In genomic region chr13:31960514-31960913, GRCm38 (mm10) we compare ENCODE assay signal across 20 mouse cellular contexts.
DNase-seq lines count a peak whose midpoint lies in the region; ATAC-seq and TF ChIP-seq lines count a peak whose summit lies in the region.
"Had no signal": no experiment of that assay in that cellular context is flagged by ENCODE, and none has a peak within 500 bp of the region (broad histone marks: within the 10 kb centered on the region; RNA-seq: fewer than 3 reads in every experiment).

No protein-coding gene starts in this region.

- no peaks in the 10 kb centered on the region for H3K36me3 ChIP-seq in heart, embryonic 12.5 days
- H3K36me3 ChIP-seq in embryonic facial prominence, embryonic 11.5 days (replicated peaks; ENCODE audit: control insufficient read depth, insufficient read depth, low read depth, low read length), result no peaks in the 10 kb centered on the region
- H3K36me3 ChIP-seq in thymus, adult 2 months (ENCODE audit: control insufficient read depth, insufficient read depth, low read length), result no peaks in the 10 kb centered on the region
- H3K36me3 ChIP-seq: heart, embryonic 15.5 days; limb, embryonic 12.5 days; liver, embryonic 13.5 days; lung, embryonic 15.5 days; midbrain, embryonic 13.5 days had no signal

- ATAC-seq in heart, embryonic 12.5 days (ENCODE audit: insufficient number of reproducible peaks, low FRiP score), result no peak
- no peak for ATAC-seq in embryonic facial prominence, embryonic 11.5 days (replicated peaks; ENCODE audit: insufficient number of reproducible peaks, low FRiP score, low TSS enrichment, low read depth)
- ATAC-seq: forebrain, embryonic 13.5 days; hindbrain, embryonic 16.5 days; midbrain, embryonic 13.5 days had no signal

- H3K4me1 ChIP-seq in heart, embryonic 12.5 days (replicated peaks), result peaks cover 28% of the 10 kb centered on the region
- no peaks in the 10 kb centered on the region for H3K4me1 ChIP-seq in embryonic facial prominence, embryonic 11.5 days (ENCODE audit: control insufficient read depth, insufficient read depth, low read length)
- H3K4me1 ChIP-seq in thymus, adult 2 months (replicated peaks; ENCODE audit: control insufficient read depth, insufficient read depth, low read length), result no peaks in the 10 kb centered on the region
- H3K4me1 ChIP-seq: forebrain, embryonic 13.5 days; liver, embryonic 13.5 days; lung, embryonic 15.5 days; midbrain, embryonic 13.5 days had no signal

- no peaks in the 10 kb centered on the region for H3K9me3 ChIP-seq in heart, embryonic 12.5 days (replicated peaks)
- H3K9me3 ChIP-seq in embryonic facial prominence, embryonic 11.5 days (replicated peaks; ENCODE audit: control insufficient read depth, low read length), result no peaks in the 10 kb centered on the region
- H3K9me3 ChIP-seq: forebrain, embryonic 13.5 days; heart, embryonic 15.5 days; limb, embryonic 12.5 days; liver, embryonic 13.5 days; lung, embryonic 15.5 days; midbrain, embryonic 13.5 days had no signal

- 12% methylated on average over 3 of the region's 3 CpGs for WGBS in heart, embryonic 12.5 days
- 7% methylated on average over 3 of the region's 3 CpGs for WGBS in embryonic facial prominence, embryonic 11.5 days
- 89% methylated on average over 3 of the region's 3 CpGs for WGBS in thymus, adult 2 months

- H3K4me3 ChIP-seq in heart, embryonic 12.5 days, result no peak overlapping the region
- no peak overlapping the region for H3K4me3 ChIP-seq in embryonic facial prominence, embryonic 11.5 days (ENCODE audit: low read depth, low read length)
- H3K4me3 ChIP-seq in thymus, adult 2 months (ENCODE audit: control insufficient read depth, insufficient read depth, low read length), result no peak overlapping the region
- H3K4me3 ChIP-seq: forebrain, embryonic 13.5 days; heart, embryonic 15.5 days; limb, embryonic 12.5 days; liver, embryonic 13.5 days; lung, embryonic 15.5 days; midbrain, embryonic 13.5 days had no signal

- no peak overlapping the region for H3K4me2 ChIP-seq in heart, embryonic 12.5 days
- no peak overlapping the region for H3K4me2 ChIP-seq in embryonic facial prominence, embryonic 11.5 days (ENCODE audit: low read depth, low read length)
- H3K4me2 ChIP-seq: forebrain, embryonic 13.5 days; heart, embryonic 15.5 days; limb, embryonic 12.5 days; liver, embryonic 13.5 days; lung, embryonic 15.5 days; midbrain, embryonic 13.5 days had no signal

- H3K9ac ChIP-seq in heart, embryonic 12.5 days, result no peak overlapping the region
- H3K9ac ChIP-seq in embryonic facial prominence, embryonic 11.5 days (replicated peaks; ENCODE audit: low read length), result no peak overlapping the region
- H3K9ac ChIP-seq: forebrain, embryonic 13.5 days; heart, embryonic 15.5 days; limb, embryonic 12.5 days; liver, embryonic 13.5 days; lung, embryonic 15.5 days; midbrain, embryonic 13.5 days had no signal

- H3K27ac ChIP-seq in heart, embryonic 12.5 days (ENCODE audit: poor library complexity, severe bottlenecking), result no peak overlapping the region
- no peak overlapping the region for H3K27ac ChIP-seq in embryonic facial prominence, embryonic 11.5 days (replicated peaks; ENCODE audit: low read depth, low read length)
- H3K27ac ChIP-seq in thymus, adult 2 months (ENCODE audit: control insufficient read depth, insufficient read depth, low read length), result no peak overlapping the region
- H3K27ac ChIP-seq: forebrain, embryonic 13.5 days; heart, embryonic 15.5 days; limb, embryonic 12.5 days; liver, embryonic 13.5 days; lung, embryonic 15.5 days; macrophage; midbrain, embryonic 13.5 days had no signal

- intact Hi-C loops in heart, postnatal 14 days (cut with DNase I), result no loop called here

- TF ChIP-seq CTCF in thymus, adult 2 months (IDR thresholded peaks at IDR 0.05; ENCODE audit: borderline replicate concordance, control insufficient read depth, extremely low read depth, insufficient read depth, low read length, poor library complexity), result no peak

- no peak for TF ChIP-seq POLR2A in thymus, adult 2 months (IDR thresholded peaks at IDR 0.05; ENCODE audit: control insufficient read depth, extremely low read depth, insufficient read depth, low read length, poor library complexity)

- H3K27me3 ChIP-seq in heart, embryonic 12.5 days (replicated peaks), result no peaks in the 10 kb centered on the region
- no peaks in the 10 kb centered on the region for H3K27me3 ChIP-seq in embryonic facial prominence, embryonic 11.5 days (ENCODE audit: control insufficient read depth, insufficient read depth, low read length)
- no peaks in the 10 kb centered on the region for H3K27me3 ChIP-seq in thymus, adult 2 months (ENCODE audit: control insufficient read depth, insufficient read depth, low read length)
- H3K27me3 ChIP-seq: forebrain, embryonic 13.5 days; heart, embryonic 15.5 days; liver, embryonic 13.5 days; lung, embryonic 15.5 days; midbrain, embryonic 13.5 days had no signal

- peak; percentile 42 to 55 for DNase-seq in heart, adult 18-20 months
- DNase-seq in brain, adult 2 months (ENCODE audit: low read depth, low spot score), result peak; percentile 9
- DNase-seq in embryonic facial prominence, embryonic 11.5 days (ENCODE audit: low spot score), result peak; percentile 44
- peak; percentile 14 to 45 for DNase-seq in heart, postnatal 14 days
- DNase-seq in thymus, adult 2 months, result no peak
- DNase-seq in spleen, postnatal 36 days (ENCODE audit: low spot score in 2 of 2), result no peak
- DNase-seq in right cerebral cortex, postnatal 25 days, result no peak
- DNase-seq: cerebellum, adult 11 months; cerebellum, postnatal 36 days; kidney, adult 11 months; kidney, postnatal 10 days; liver, embryonic 13.5 days had no signal

Comparison
In these comparisons a context has a peak if more than half of its experiments do, and no peak if none do; other contexts are left out.
1. DNase-seq: peak in heart, adult 18-20 months (2 of 2), brain, adult 2 months (single experiment), embryonic facial prominence, embryonic 11.5 days (single experiment) and heart, postnatal 14 days (2 of 2); none in thymus, adult 2 months (single experiment), spleen, postnatal 36 days (0 of 2) and right cerebral cortex, postnatal 25 days (single experiment).